Mouse (Mus musculus) brain, embryonic 14.5 days (tissue): ENCODE measurements around the gene Pan3.

Experiments
- CTCF ChIP-seq: fragments of 200-500 bp; IDR thresholded peaks from 2 replicates; pipeline ENCODE4 v1.5.1; 2012; ENCODE audit warnings: inconsistent platforms, mild to moderate bottlenecking, moderate library complexity, borderline replicate concordance; ENCODE audit not compliant: insufficient read depth, insufficient read length; ENCODE audit errors: extremely low read depth
- POLR2A ChIP-seq: fragments of 200-500 bp; IDR thresholded peaks from 2 replicates; pipeline ENCODE4 v1.6.1; 2012; ENCODE audit warnings: mild to moderate bottlenecking, inconsistent platforms, borderline replicate concordance; ENCODE audit not compliant: poor library complexity, insufficient read depth, insufficient read length, severe bottlenecking; ENCODE audit errors: extremely low read depth

DNA sequence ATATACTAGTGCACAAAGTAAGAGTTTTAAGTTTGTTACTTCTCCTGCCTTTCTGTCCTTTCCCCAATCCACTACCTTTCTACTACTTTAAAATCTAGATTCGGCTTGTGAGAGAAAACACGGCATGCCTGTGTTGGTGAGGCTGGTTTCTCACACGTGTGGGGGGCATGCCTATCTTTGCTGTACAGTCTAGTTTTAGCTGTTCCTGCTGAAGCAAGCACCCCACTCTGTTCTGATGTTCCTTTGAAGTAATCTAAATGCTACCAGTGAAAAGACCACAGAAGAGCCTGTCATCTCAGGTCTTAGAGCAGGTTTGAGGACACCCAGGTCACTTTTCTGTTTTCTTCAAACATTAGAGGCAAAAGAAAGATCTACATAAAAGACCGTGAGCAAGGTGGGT is 64.4 kb downstream of the Pan3 start:
- TF ChIP-seq CTCF (no peak), POLR2A (no peak)
